Mouse (Mus musculus): ENCODE results near the gene Gnb4. TPM values are rescaled to one million over a fixed set of nuclear protein-coding genes. Genes with fewer than 3 reads are reported as not detected.

Gene Gnb4
- polyA plus RNA-seq, 1 experiment, result 16.0 TPM

GRCm38 (mm10) chr3:32656398-32656994 lies 40.1 kb upstream of the Gnb4 start:
- Histone ChIP-seq H3K4me1 (ENCODE audit: control insufficient read depth, insufficient read depth, low read length) (no peaks in the 10 kb centered on the region), H3K36me3 (ENCODE audit: control insufficient read depth, insufficient read depth, low read length) (no peaks in the 10 kb centered on the region), H3K4me3 (ENCODE audit: insufficient read depth, low read depth, low read length) (no peak overlapping the region), H3K27me3 (replicated peaks; ENCODE audit: control insufficient read depth, insufficient read depth, low read length) (no peaks in the 10 kb centered on the region), H3K27ac (ENCODE audit: insufficient read depth, low read depth, low read length) (no peak overlapping the region)
- WGBS, result 80% methylated on average over 10 of the region's 10 CpGs
- DNase-seq, result no peak
- no peak for TF ChIP-seq POLR2A (IDR thresholded peaks at IDR 0.05; ENCODE audit: low read depth, low read length)
- TF ChIP-seq CTCF (conservative IDR thresholded peaks at IDR 0.05; ENCODE audit: insufficient read depth, insufficient read length, low read depth, low read length), result no peak

GRCm38 (mm10) chr3:32655994-32656393 lies 39.6 kb upstream of the Gnb4 start:
- 83% methylated on average over 4 of the region's 4 CpGs for WGBS
- H3K36me3 ChIP-seq (ENCODE audit: control insufficient read depth, insufficient read depth, low read length), result no peaks in the 10 kb centered on the region
- no peaks in the 10 kb centered on the region for H3K4me1 ChIP-seq (ENCODE audit: control insufficient read depth, insufficient read depth, low read length)
- no peak overlapping the region for H3K27ac ChIP-seq (ENCODE audit: insufficient read depth, low read depth, low read length)
- DNase-seq, result no peak
- H3K4me3 ChIP-seq (ENCODE audit: insufficient read depth, low read depth, low read length), result no peak overlapping the region
- no peak for TF ChIP-seq CTCF (conservative IDR thresholded peaks at IDR 0.05; ENCODE audit: insufficient read depth, insufficient read length, low read depth, low read length)
- TF ChIP-seq POLR2A (IDR thresholded peaks at IDR 0.05; ENCODE audit: low read depth, low read length), result no peak
- H3K27me3 ChIP-seq (replicated peaks; ENCODE audit: control insufficient read depth, insufficient read depth, low read length), result no peaks in the 10 kb centered on the region

GRCm38 (mm10) chr3:32652739-32653138 lies 36.4 kb upstream of the Gnb4 start:
- 47% methylated on average over 4 of the region's 4 CpGs for WGBS
- Histone ChIP-seq H3K27me3 (replicated peaks; ENCODE audit: control insufficient read depth, insufficient read depth, low read length) (no peaks in the 10 kb centered on the region), H3K27ac (ENCODE audit: insufficient read depth, low read depth, low read length) (no peak overlapping the region), H3K4me1 (ENCODE audit: control insufficient read depth, insufficient read depth, low read length) (no peaks in the 10 kb centered on the region), H3K36me3 (ENCODE audit: control insufficient read depth, insufficient read depth, low read length) (no peaks in the 10 kb centered on the region), H3K4me3 (ENCODE audit: insufficient read depth, low read depth, low read length) (no peak overlapping the region)
- TF ChIP-seq CTCF (conservative IDR thresholded peaks at IDR 0.05; ENCODE audit: insufficient read depth, insufficient read length, low read depth, low read length) (no peak), POLR2A (IDR thresholded peaks at IDR 0.05; ENCODE audit: low read depth, low read length) (no peak)
- DNase-seq, result no peak

GRCm38 (mm10) chr3:32649284-32649683 lies 32.9 kb upstream of the Gnb4 start:
- Histone ChIP-seq H3K4me1 (ENCODE audit: control insufficient read depth, insufficient read depth, low read length) (no peaks in the 10 kb centered on the region), H3K27ac (ENCODE audit: insufficient read depth, low read depth, low read length) (no peak overlapping the region), H3K4me3 (ENCODE audit: insufficient read depth, low read depth, low read length) (no peak overlapping the region), H3K27me3 (replicated peaks; ENCODE audit: control insufficient read depth, insufficient read depth, low read length) (no peaks in the 10 kb centered on the region), H3K36me3 (ENCODE audit: control insufficient read depth, insufficient read depth, low read length) (no peaks in the 10 kb centered on the region)
- no peak for DNase-seq
- TF ChIP-seq CTCF (conservative IDR thresholded peaks at IDR 0.05; ENCODE audit: insufficient read depth, insufficient read length, low read depth, low read length) (no peak), POLR2A (IDR thresholded peaks at IDR 0.05; ENCODE audit: low read depth, low read length) (no peak)
- whole genome bisulfite sequencing, result 69% methylated on average over 4 of the region's 4 CpGs

- no peaks in the 10 kb centered on the region for H3K36me3 ChIP-seq (ENCODE audit: control insufficient read depth, insufficient read depth, low read length)
- no peak for DNase-seq
- H3K4me3 ChIP-seq (ENCODE audit: insufficient read depth, low read depth, low read length), result no peak overlapping the region
- WGBS, result 90% methylated on average over 4 of the region's 4 CpGs
- no peaks in the 10 kb centered on the region for H3K4me1 ChIP-seq (ENCODE audit: control insufficient read depth, insufficient read depth, low read length)
- H3K27me3 ChIP-seq (replicated peaks; ENCODE audit: control insufficient read depth, insufficient read depth, low read length), result no peaks in the 10 kb centered on the region
- H3K27ac ChIP-seq (ENCODE audit: insufficient read depth, low read depth, low read length), result no peak overlapping the region
- TF ChIP-seq POLR2A (IDR thresholded peaks at IDR 0.05; ENCODE audit: low read depth, low read length) (no peak), CTCF (conservative IDR thresholded peaks at IDR 0.05; ENCODE audit: insufficient read depth, insufficient read length, low read depth, low read length) (no peak)
Measured at GRCm38 (mm10) chr3:32646918-32647317, 30.5 kb upstream of the Gnb4 start.

GRCm38 (mm10) chr3:32644751-32645150 lies 28.4 kb upstream of the Gnb4 start:
- no peak overlapping the region for H3K4me3 ChIP-seq (ENCODE audit: insufficient read depth, low read depth, low read length)
- no peak for TF ChIP-seq CTCF (conservative IDR thresholded peaks at IDR 0.05; ENCODE audit: insufficient read depth, insufficient read length, low read depth, low read length)
- TF ChIP-seq POLR2A (IDR thresholded peaks at IDR 0.05; ENCODE audit: low read depth, low read length), result no peak
- no peaks in the 10 kb centered on the region for H3K4me1 ChIP-seq (ENCODE audit: control insufficient read depth, insufficient read depth, low read length)
- DNase-seq, result no peak
- no peaks in the 10 kb centered on the region for H3K27me3 ChIP-seq (replicated peaks; ENCODE audit: control insufficient read depth, insufficient read depth, low read length)
- no peaks in the 10 kb centered on the region for H3K36me3 ChIP-seq (ENCODE audit: control insufficient read depth, insufficient read depth, low read length)
- no peak overlapping the region for H3K27ac ChIP-seq (ENCODE audit: insufficient read depth, low read depth, low read length)
- WGBS, result 84% methylated on average over 2 of the region's 2 CpGs

GRCm38 (mm10) chr3:32642116-32642515 lies 25.7 kb upstream of the Gnb4 start:
- no peak for DNase-seq
- WGBS, result 88% methylated on average over 6 of the region's 6 CpGs
- TF ChIP-seq POLR2A (IDR thresholded peaks at IDR 0.05; ENCODE audit: low read depth, low read length), result no peak
- no peak for TF ChIP-seq CTCF (conservative IDR thresholded peaks at IDR 0.05; ENCODE audit: insufficient read depth, insufficient read length, low read depth, low read length)
- Histone ChIP-seq H3K36me3 (ENCODE audit: control insufficient read depth, insufficient read depth, low read length) (no peaks in the 10 kb centered on the region), H3K4me1 (ENCODE audit: control insufficient read depth, insufficient read depth, low read length) (no peaks in the 10 kb centered on the region), H3K27me3 (replicated peaks; ENCODE audit: control insufficient read depth, insufficient read depth, low read length) (no peaks in the 10 kb centered on the region), H3K4me3 (ENCODE audit: insufficient read depth, low read depth, low read length) (no peak overlapping the region), H3K27ac (ENCODE audit: insufficient read depth, low read depth, low read length) (no peak overlapping the region)

Data from kidney, adult 2 months (tissue).